Mouse (Mus musculus) forebrain, embryonic 15.5 days (tissue): ENCODE results near the gene Kcnk18. TPM values are rescaled to one million over a fixed set of nuclear protein-coding genes. Genes with fewer than 3 reads are reported as not detected.

Experiments
- ATAC-seq: fragments of 200-750 bp; cut with Nextera tagmentation; replicated peaks from 2 replicates; pipeline ENCODE4 v1.8.0; 2017; ENCODE audit warnings: mild to moderate bottlenecking, moderate TSS enrichment, moderate library complexity
- H3K27ac ChIP-seq: fragments of 300-500 bp; sonication (generic); replicated peaks from 2 replicates; pipeline ENCODE4 v1.5.1; 2015; ENCODE audit warnings: mild to moderate bottlenecking, inconsistent platforms
- H3K27me3 ChIP-seq: fragments of 300-500 bp; sonication (generic); 2 replicates; pipeline ENCODE4 v1.6.1; 2015; ENCODE audit warnings: inconsistent platforms
- H3K36me3 ChIP-seq: fragments of 300-500 bp; sonication (generic); 2 replicates; pipeline ENCODE4 v1.6.1; 2015; ENCODE audit warnings: mild to moderate bottlenecking, inconsistent platforms
- H3K4me1 ChIP-seq: fragments of 300-500 bp; sonication (generic); 2 replicates; pipeline ENCODE4 v1.6.1; 2015; ENCODE audit warnings: inconsistent platforms
- H3K4me2 ChIP-seq: fragments of 300-500 bp; sonication (generic); replicated peaks from 2 replicates; pipeline ENCODE4 v1.6.1; 2015; ENCODE audit warnings: mild to moderate bottlenecking, inconsistent platforms
- H3K4me3 ChIP-seq: fragments of 300-500 bp; sonication (generic); 2 replicates; pipeline ENCODE4 v1.5.1; 2015; ENCODE audit warnings: mild to moderate bottlenecking, inconsistent platforms
- H3K9ac ChIP-seq: fragments of 300-500 bp; sonication (generic); replicated peaks from 2 replicates; pipeline ENCODE4 v1.6.1; 2015; ENCODE audit warnings: mild to moderate bottlenecking, inconsistent platforms
- H3K9me3 ChIP-seq: fragments of 300-500 bp; sonication (generic); 2 replicates; pipeline ENCODE4 v1.6.1; 2016; ENCODE audit warnings: inconsistent platforms
- WGBS: fragments of 180-500 bp; shearing (Covaris S2); methylation state at CpG from one replicate; pipeline ENCODE4 v1.1.7; 2015; ENCODE audit warnings: mixed read lengths; 5-methylcytosine and 5-hydroxymethylcytosine counted together
- polyA plus RNA-seq: library from polyadenylated mRNA; unstranded; fragments of >200 nt; fragmentation: Nextera tagmentation; extraction: Ambion mirVana; gene quantifications from 2 replicates; pipeline ENCODE4 v1.2.1, GENCODE M21; 2015

The Kcnk18 gene
- polyA plus RNA-seq, 1 experiment from 2014 or later = not detected

- Histone ChIP-seq H3K36me3 (no peaks in the 10 kb centered on the region), H3K27ac (no peak overlapping the region), H3K9ac (no peak overlapping the region), H3K4me2 (no peak overlapping the region), H3K4me1 (peaks cover 13% of the 10 kb centered on the region), H3K4me3 (no peak overlapping the region), H3K27me3 (peaks cover 75% of the 10 kb centered on the region), H3K9me3 (no peaks in the 10 kb centered on the region)
- ATAC-seq = no peak
- WGBS = 21% methylated on average over 2 of the region's 2 CpGs
These were observed 26.5 kb upstream of the Kcnk18 start for GRCm38 (mm10) chr19:59192491-59192890.

DNA sequence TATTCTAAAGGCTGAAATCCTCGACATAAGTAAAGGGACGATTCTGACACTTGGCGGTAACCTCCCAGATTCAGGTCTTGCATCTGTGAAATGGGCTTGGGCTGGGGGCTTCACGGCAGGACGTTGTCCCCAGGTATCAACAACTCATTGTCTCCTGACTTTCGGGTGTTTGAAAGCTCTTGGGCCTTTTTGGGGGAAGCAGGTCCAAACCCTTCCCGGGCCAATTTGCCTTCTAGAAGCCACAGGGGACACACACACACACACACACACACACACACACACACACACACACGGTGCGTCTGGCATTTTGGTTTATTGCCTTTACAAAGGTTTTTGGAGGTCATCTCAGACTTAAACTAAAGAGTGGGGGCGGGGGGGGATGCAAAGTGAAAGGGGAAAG lies 25.6 kb upstream of the Kcnk18 start:
- no peak overlapping the region for H3K9ac ChIP-seq
- 2% methylated on average over 10 of the region's 10 CpGs for WGBS
- no peak overlapping the region for H3K27ac ChIP-seq
- peak overlapping the region; percentile 45; the same call in 1 of the 2 replicates for H3K4me2 ChIP-seq
- no peaks in the 10 kb centered on the region for H3K9me3 ChIP-seq
- H3K4me3 ChIP-seq = peak overlapping the region; percentile 29
- H3K4me1 ChIP-seq = peaks cover 13% of the 10 kb centered on the region
- H3K36me3 ChIP-seq = no peaks in the 10 kb centered on the region
- peaks cover 72% of the 10 kb centered on the region for H3K27me3 ChIP-seq
- no peak for ATAC-seq

DNA sequence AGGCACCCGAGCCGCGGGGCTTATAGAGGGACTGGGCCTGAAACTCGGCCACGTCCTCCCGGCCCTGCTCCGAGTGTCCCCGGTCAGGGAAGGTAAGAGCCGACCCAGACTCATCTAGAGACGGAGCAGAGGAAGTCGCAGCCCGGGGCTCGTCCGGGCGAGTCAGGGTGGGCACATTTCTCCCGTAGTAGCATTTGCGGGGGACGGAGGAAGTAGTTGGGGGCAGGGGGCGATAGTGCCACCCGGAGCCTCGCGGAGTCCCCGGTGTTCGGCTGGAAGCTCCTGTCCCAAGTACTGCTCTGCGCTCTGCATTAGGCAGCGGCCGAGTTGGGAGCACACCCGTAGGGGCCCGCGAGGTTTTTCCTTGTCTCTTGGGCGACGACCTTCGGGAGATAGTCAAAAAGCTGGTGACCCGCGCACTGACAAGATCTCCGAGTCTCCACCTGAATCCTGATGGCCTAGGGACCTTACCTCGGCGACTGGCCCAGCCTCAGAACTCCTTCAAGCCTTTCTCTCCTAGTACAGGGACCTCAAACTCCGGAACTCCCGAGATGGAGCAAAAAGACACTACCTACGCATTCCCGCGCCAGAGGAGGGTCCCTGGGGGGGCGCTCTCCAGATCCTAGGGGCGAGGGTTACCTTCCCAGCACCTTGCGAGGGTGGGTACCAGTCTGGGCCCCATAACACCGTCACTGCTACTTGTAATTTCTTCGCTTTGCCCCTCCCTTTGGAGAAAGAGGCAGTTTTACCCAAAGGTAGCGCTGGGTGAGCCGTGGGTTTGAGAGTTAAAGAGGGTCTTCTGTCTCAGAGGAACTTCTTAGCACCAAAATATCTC lies 24.8 kb upstream of the Kcnk18 start:
- Histone ChIP-seq H3K9me3 (no peaks in the 10 kb centered on the region), H3K36me3 (no peaks in the 10 kb centered on the region), H3K4me3 (peak overlapping the region; percentile 29), H3K9ac (peak overlapping the region; percentile 48), H3K4me1 (peaks cover 13% of the 10 kb centered on the region), H3K27ac (no peak overlapping the region; the same call in 1 of the 2 replicates), H3K27me3 (peaks cover 64% of the 10 kb centered on the region), H3K4me2 (peak overlapping the region; percentile 45)
- 2% methylated on average over 50 of the region's 50 CpGs for WGBS
- ATAC-seq = no peak

DNA sequence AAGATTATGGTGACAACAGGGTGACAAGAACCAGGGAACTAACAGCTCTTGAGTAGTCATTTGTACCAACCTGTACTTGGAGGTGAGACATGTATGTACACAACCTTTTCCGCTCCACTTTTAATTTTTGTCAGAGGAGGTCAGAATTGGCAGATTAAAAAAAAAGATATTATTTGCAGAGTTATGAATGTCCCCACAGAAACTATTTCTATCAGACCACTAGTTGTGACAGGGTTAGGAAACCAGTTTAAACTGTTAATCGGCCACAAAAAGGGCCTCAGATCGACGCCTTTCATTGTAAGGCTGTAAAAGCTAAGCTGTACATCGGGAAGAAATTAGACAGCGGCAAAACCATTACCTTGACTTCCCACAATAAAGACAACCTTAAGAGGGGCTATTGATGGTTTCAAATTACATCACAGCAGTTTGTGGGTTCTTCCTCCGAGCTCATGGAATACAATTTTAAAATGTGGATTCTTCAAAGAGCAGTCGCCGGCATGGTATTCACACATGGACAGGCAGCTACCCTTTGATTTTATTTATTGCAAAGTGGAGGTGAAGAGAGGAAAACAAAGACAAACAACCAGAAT lies 23.7 kb upstream of the Kcnk18 start:
- 14% methylated on average over 9 of the region's 9 CpGs for WGBS
- no peak for ATAC-seq
- Histone ChIP-seq H3K9ac (no peak overlapping the region), H3K4me3 (no peak overlapping the region), H3K36me3 (no peaks in the 10 kb centered on the region), H3K4me2 (no peak overlapping the region), H3K27ac (no peak overlapping the region), H3K4me1 (peaks cover 13% of the 10 kb centered on the region), H3K27me3 (peaks cover 60% of the 10 kb centered on the region), H3K9me3 (no peaks in the 10 kb centered on the region)

- peak overlapping the region; percentile 17; the same call in 1 of the 2 replicates for H3K4me2 ChIP-seq
- peaks cover 50% of the 10 kb centered on the region for H3K27me3 ChIP-seq
- 0 out of 2 replicates have a peak overlapping the region, but pooled peaks have one; percentile 11 for H3K27ac ChIP-seq
- H3K4me1 ChIP-seq = peaks cover 13% of the 10 kb centered on the region
- peak; percentile 87 for ATAC-seq
- H3K9ac ChIP-seq = no peak overlapping the region
- H3K4me3 ChIP-seq = no peak overlapping the region
- WGBS = 4% methylated on average over 15 of the region's 15 CpGs
- H3K9me3 ChIP-seq = no peaks in the 10 kb centered on the region
- H3K36me3 ChIP-seq = no peaks in the 10 kb centered on the region
These were observed 22.8 kb upstream of the Kcnk18 start for GRCm38 (mm10) chr19:59196111-59196666.

- Histone ChIP-seq H3K9ac (no peak overlapping the region), H3K27ac (no peak overlapping the region), H3K27me3 (peaks cover 35% of the 10 kb centered on the region), H3K4me1 (peaks cover 13% of the 10 kb centered on the region), H3K36me3 (no peaks in the 10 kb centered on the region), H3K9me3 (no peaks in the 10 kb centered on the region), H3K4me3 (no peak overlapping the region), H3K4me2 (no peak overlapping the region)
- ATAC-seq = no peak
- 41% methylated on average over 7 of the region's 7 CpGs for WGBS
These were observed 20.9 kb upstream of the Kcnk18 start for GRCm38 (mm10) chr19:59198161-59198560.

- H3K27ac ChIP-seq = no peak overlapping the region
- H3K36me3 ChIP-seq = no peaks in the 10 kb centered on the region
- H3K27me3 ChIP-seq = no peaks in the 10 kb centered on the region
- no peak overlapping the region for H3K4me3 ChIP-seq
- peak; percentile 68; the same call in 1 of the 2 replicates for ATAC-seq
- H3K9me3 ChIP-seq = no peaks in the 10 kb centered on the region
- no peak overlapping the region for H3K9ac ChIP-seq
- H3K4me1 ChIP-seq = no peaks in the 10 kb centered on the region
- WGBS = 30% methylated on average over 5 of the region's 5 CpGs
- no peak overlapping the region for H3K4me2 ChIP-seq
These were observed 10.5 kb upstream of the Kcnk18 start for GRCm38 (mm10) chr19:59208475-59208874.

DNA sequence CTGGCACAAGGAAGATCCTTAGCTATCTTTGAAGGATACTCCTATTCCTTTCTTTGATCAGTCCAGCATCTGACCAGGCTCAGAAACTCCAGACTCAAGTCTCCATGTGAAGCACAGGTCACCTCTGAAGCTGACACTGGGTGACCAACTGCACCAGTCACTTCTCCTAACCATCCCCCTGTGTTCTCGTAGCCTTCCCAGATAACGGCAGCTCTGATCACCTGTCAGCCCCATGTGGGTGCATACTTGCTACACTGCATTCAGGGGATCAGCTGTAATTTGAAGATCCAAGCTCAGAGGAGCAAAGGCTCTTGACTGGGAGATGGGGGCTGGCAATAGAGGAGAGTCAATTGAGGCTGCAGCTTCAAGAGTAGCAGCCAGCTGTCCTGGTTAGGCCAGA lies 10.0 kb upstream of the Kcnk18 start:
- H3K36me3 ChIP-seq = no peaks in the 10 kb centered on the region

DNA sequence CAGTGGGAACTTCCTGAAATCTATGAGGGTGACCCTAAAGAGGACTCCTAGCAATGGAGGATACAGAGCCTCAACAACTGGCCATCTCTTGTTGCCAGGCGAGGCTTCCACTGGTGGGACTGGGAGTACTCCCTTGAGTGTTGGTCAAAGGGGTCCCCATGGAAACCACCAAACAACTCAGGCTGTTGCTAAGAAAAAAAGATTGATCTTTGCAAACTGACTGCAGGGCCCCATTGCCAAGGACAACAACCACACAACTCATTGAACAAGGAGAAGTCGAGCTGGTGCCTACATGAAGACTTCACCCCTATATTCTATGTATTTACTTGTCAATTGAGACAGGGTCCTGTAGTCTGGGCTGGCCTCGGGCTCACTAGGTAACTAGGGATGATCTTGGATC lies 2.1 kb upstream of the Kcnk18 start:
- no peaks in the 10 kb centered on the region for H3K27me3 ChIP-seq
- no peak for ATAC-seq
- H3K9ac ChIP-seq = no peak overlapping the region
- H3K9me3 ChIP-seq = no peaks in the 10 kb centered on the region
- 88% methylated on average over 3 of the region's 3 CpGs for WGBS
- H3K27ac ChIP-seq = no peak overlapping the region
- no peaks in the 10 kb centered on the region for H3K36me3 ChIP-seq
- H3K4me3 ChIP-seq = no peak overlapping the region
- H3K4me1 ChIP-seq = no peaks in the 10 kb centered on the region
- H3K4me2 ChIP-seq = no peak overlapping the region

More for the DNA sequence above, 10.0 kb upstream of the Kcnk18 start:
- Histone ChIP-seq H3K4me1 (no peaks in the 10 kb centered on the region), H3K27ac (no peak overlapping the region), H3K27me3 (no peaks in the 10 kb centered on the region), H3K4me3 (no peak overlapping the region), H3K9me3 (no peaks in the 10 kb centered on the region), H3K9ac (no peak overlapping the region), H3K4me2 (no peak overlapping the region)
- 0 out of 2 replicates have a peak, but pooled peaks have one; percentile 19 for ATAC-seq
- WGBS = 76% methylated on average over 2 of the region's 2 CpGs

DNA sequence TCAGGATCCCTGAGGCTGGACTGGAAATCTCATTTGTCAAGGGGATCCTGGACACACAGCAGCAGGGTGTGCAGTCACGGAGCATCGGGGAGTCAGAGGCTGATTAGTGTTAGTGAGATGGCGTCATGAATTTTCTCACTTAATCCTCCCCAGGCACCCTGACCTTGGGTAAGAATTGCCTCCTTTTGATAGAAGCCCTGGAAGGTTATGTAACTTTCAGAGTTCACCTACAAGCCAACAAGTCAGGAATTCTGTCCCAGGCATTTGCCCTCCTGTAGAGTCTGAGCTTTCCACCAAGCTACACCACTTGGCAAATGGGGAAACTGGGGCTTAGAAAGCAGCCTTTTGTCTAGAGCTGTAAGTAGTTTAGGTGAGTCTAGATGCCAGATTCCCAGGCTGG lies 2.1 kb downstream of the Kcnk18 start:
- 55% methylated on average over 3 of the region's 3 CpGs for WGBS

DNA sequence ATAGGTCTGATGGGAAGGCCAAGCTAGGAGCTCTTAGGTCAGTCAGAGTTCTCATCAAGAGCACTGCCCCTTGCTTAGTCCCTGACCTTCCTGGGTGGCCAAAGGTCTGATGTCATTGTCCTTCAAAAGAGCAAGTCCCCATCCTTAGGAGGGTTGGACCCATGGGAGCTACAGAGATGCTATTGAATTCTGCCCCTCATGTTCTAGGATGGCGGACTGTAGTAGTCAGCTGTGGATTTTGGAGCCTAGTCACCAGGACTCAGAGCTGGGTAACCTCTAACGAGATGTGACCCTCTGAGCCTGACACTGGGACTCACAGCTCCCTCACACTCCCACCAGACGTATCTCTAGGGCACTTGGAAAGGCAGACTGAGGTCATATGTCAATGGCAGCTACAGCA lies 9.4 kb downstream of the Kcnk18 start:
- no peak for ATAC-seq
- H3K4me3 ChIP-seq = no peak overlapping the region
- no peaks in the 10 kb centered on the region for H3K9me3 ChIP-seq
- no peaks in the 10 kb centered on the region for H3K27me3 ChIP-seq
- no peak overlapping the region for H3K27ac ChIP-seq
- no peaks in the 10 kb centered on the region for H3K36me3 ChIP-seq
- H3K4me1 ChIP-seq = no peaks in the 10 kb centered on the region
- no peak overlapping the region for H3K4me2 ChIP-seq
- WGBS = 71% methylated on average over 3 of the region's 3 CpGs
- no peak overlapping the region for H3K9ac ChIP-seq

More for the DNA sequence above, 2.1 kb downstream of the Kcnk18 start:
- no peaks in the 10 kb centered on the region for H3K36me3 ChIP-seq
- H3K9me3 ChIP-seq = no peaks in the 10 kb centered on the region
- no peaks in the 10 kb centered on the region for H3K27me3 ChIP-seq
- ATAC-seq = no peak
- H3K4me1 ChIP-seq = no peaks in the 10 kb centered on the region
- no peak overlapping the region for H3K9ac ChIP-seq
- no peak overlapping the region for H3K4me3 ChIP-seq
- H3K4me2 ChIP-seq = no peak overlapping the region
- H3K27ac ChIP-seq = no peak overlapping the region

DNA sequence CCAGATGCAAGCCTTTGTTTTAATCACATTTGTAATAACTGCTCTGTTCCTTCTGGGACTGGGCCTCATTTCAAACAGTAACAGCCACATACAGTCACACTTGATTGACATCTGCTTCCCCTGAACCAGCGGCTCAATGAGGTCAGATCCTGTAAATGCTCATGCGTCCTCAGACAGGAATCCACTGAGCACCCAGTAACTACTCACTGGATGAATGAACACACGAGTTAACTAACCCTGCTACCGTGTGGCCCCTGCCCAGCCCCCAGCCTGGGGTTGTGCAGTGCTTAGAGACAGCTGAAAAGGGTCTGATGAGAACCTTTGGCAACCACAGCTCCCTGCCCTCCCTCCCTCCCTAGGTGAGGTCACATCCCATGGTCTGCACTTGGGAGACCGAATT lies 13.8 kb downstream of the Kcnk18 start:
- H3K36me3 ChIP-seq = no peaks in the 10 kb centered on the region
- no peak for ATAC-seq
- no peaks in the 10 kb centered on the region for H3K4me1 ChIP-seq
- 61% methylated on average over 5 of the region's 5 CpGs for WGBS
- H3K4me2 ChIP-seq = no peak overlapping the region
- no peaks in the 10 kb centered on the region for H3K9me3 ChIP-seq
- no peaks in the 10 kb centered on the region for H3K27me3 ChIP-seq
- H3K4me3 ChIP-seq = no peak overlapping the region
- no peak overlapping the region for H3K27ac ChIP-seq
- no peak overlapping the region for H3K9ac ChIP-seq
